Mouse (Mus musculus): Measurements from ENCODE around the gene Srsf5.

Gene Srsf5

GRCm38 (mm10) chr12:80948202-80948601 lies 2.9 kb downstream of the Srsf5 start:
- in situ Hi-C loops (cut with MboI, MseI), result no loop called here

- in situ Hi-C loops (cut with MboI, MseI), result loop anchor here (25.0 kb wide), 2 partner anchors 913 to 1363 kb away; partner anchors contain the start of gene Pcnx
Observed at GRCm38 (mm10) chr12:80949603-80950002, 4.3 kb downstream of the Srsf5 start.

GRCm38 (mm10) chr12:80951640-80952219 lies 6.4 kb downstream of the Srsf5 start:
- in situ Hi-C loops (cut with MboI, MseI), result loop anchor here (25.0 kb wide), 2 partner anchors 911 to 1361 kb away; partner anchors contain the start of gene Pcnx

GRCm38 (mm10) chr12:80952526-80952925 lies 7.2 kb downstream of the Srsf5 start:
- in situ Hi-C loops (cut with MboI, MseI), result loop anchor here (25.0 kb wide), 2 partner anchors 910 to 1360 kb away; partner anchors contain the start of gene Pcnx

GRCm38 (mm10) chr12:80956039-80956438 lies 10.7 kb downstream of the Srsf5 start:
- in situ Hi-C loops (cut with MboI, MseI), result loop anchor here (25.0 kb wide), 2 partner anchors 906 to 1356 kb away; partner anchors contain the start of gene Pcnx

GRCm38 (mm10) chr12:80957961-80958360 lies 12.7 kb downstream of the Srsf5 start:
- in situ Hi-C loops (cut with MboI, MseI), result loop anchor here (25.0 kb wide), 2 partner anchors 904 to 1354 kb away; partner anchors contain the start of gene Pcnx

GRCm38 (mm10) chr12:80962566-80962965 lies 17.3 kb downstream of the Srsf5 start:
- in situ Hi-C loops (cut with MboI, MseI), result loop anchor here (25.0 kb wide), 2 partner anchors 900 to 1350 kb away; partner anchors contain the start of gene Pcnx

- in situ Hi-C loops (cut with MboI, MseI), result loop anchor here (25.0 kb wide), 2 partner anchors 896 to 1346 kb away; partner anchors contain the start of gene Pcnx
Observed at GRCm38 (mm10) chr12:80966059-80966838, 20.9 kb downstream of the Srsf5 start.

GRCm38 (mm10) chr12:80967918-80968317 lies 22.6 kb downstream of the Srsf5 start:
- in situ Hi-C loops (cut with MboI, MseI), result loop anchor here (25.0 kb wide), 2 partner anchors 894 to 1344 kb away; partner anchors contain the start of gene Pcnx

GRCm38 (mm10) chr12:80968605-80969004 lies 23.3 kb downstream of the Srsf5 start, which contains the start of gene Slc10a1:
Gene Slc10a1 (minus strand): TSS chr12:80968705.
- in situ Hi-C loops (cut with MboI, MseI), result loop anchor here (25.0 kb wide), 2 partner anchors 894 to 1344 kb away; partner anchors contain the start of gene Pcnx

GRCm38 (mm10) chr12:80970181-80970705 lies 24.9 kb downstream of the Srsf5 start:
- in situ Hi-C loops (cut with MboI, MseI), result loop anchor here (25.0 kb wide), 2 partner anchors 892 to 1342 kb away; partner anchors contain the start of gene Pcnx

GRCm38 (mm10) chr12:80971756-80972155 lies 26.5 kb downstream of the Srsf5 start:
- in situ Hi-C loops (cut with MboI, MseI), result loop anchor here (25.0 kb wide), 2 partner anchors 891 to 1341 kb away; partner anchors contain the start of gene Pcnx

- in situ Hi-C loops (cut with MboI, MseI), result no loop called here
Observed at GRCm38 (mm10) chr12:80975939-80976671, 30.8 kb downstream of the Srsf5 start.

- in situ Hi-C loops (cut with MboI, MseI), result loop anchor here (5.0 to 10.0 kb wide), 2 partner anchors 200 to 422 kb away; no protein-coding TSS in a partner anchor
Observed at GRCm38 (mm10) chr12:80982326-80982725, 37.0 kb downstream of the Srsf5 start.

- in situ Hi-C loops (cut with MboI, MseI), result loop anchor here (5.0 to 10.0 kb wide), 2 partner anchors 199 to 421 kb away; no protein-coding TSS in a partner anchor
Observed at GRCm38 (mm10) chr12:80983695-80984094, 38.4 kb downstream of the Srsf5 start.

GRCm38 (mm10) chr12:80986628-80987027 lies 41.3 kb downstream of the Srsf5 start:
- in situ Hi-C loops (cut with MboI, MseI), result loop anchor here (10.0 kb wide), 1 partner anchor 418 kb away; no protein-coding TSS in a partner anchor

GRCm38 (mm10) chr12:80988286-80988685 lies 43.0 kb downstream of the Srsf5 start:
- in situ Hi-C loops (cut with MboI, MseI), result loop anchor here (10.0 kb wide), 1 partner anchor 417 kb away; no protein-coding TSS in a partner anchor

- in situ Hi-C loops (cut with MboI, MseI), result no loop called here
Observed at GRCm38 (mm10) chr12:80990901-80991445, 45.7 kb downstream of the Srsf5 start.

GRCm38 (mm10) chr12:80991806-80992205 lies 46.5 kb downstream of the Srsf5 start:
- in situ Hi-C loops (cut with MboI, MseI), result no loop called here

GRCm38 (mm10) chr12:80992540-80993122 lies 47.3 kb downstream of the Srsf5 start:
- in situ Hi-C loops (cut with MboI, MseI), result no loop called here
